In the genomic region with DNA sequence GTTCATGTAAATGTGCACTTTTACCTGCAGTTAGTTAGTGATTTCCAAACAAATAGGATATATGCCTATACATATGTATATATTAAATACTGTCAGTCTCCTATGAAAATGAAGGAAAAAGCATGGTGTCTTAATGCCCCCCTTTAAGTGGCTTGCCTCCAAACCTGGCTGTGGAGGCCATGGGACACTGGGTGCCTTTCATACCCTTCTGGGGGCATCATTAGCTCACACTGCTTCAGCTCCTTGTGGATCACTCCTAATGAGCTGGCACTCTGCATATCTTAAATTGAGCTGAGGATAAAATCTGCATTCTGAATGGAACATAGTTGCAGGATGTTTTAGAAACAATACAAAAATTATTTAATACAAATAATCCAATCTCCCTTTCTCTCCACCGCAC, we compare ENCODE assay signal across 17 mouse cellular contexts.
DNase-seq lines count a peak whose midpoint lies in the region; ATAC-seq and TF ChIP-seq lines count a peak whose summit lies in the region.
"Had no signal": no experiment of that assay in that cellular context is flagged by ENCODE, and none has a peak within 500 bp of the region (broad histone marks: within the 10 kb centered on the region; RNA-seq: fewer than 3 reads in every experiment).

No protein-coding gene starts in this region.

- TF ChIP-seq CTCF in forebrain, postnatal 0 days (IDR thresholded peaks at IDR 0.05; ENCODE audit: low read depth) = no peak
- TF ChIP-seq CTCF in layer of hippocampus, adult 2 months (conservative IDR thresholded peaks at IDR 0.05) = no peak
- no peak for TF ChIP-seq CTCF in brain, embryonic 14.5 days (IDR thresholded peaks at IDR 0.05; ENCODE audit: borderline replicate concordance, extremely low read depth, insufficient read depth, insufficient read length)

- H3K4me2 ChIP-seq in forebrain, embryonic 14.5 days (ENCODE audit: low read length) = no peak overlapping the region
- H3K4me2 ChIP-seq in forebrain, postnatal 0 days (ENCODE audit: low read depth) = no peak overlapping the region
- H3K4me2 ChIP-seq in hindbrain, embryonic 16.5 days (ENCODE audit: low read length) = no peak overlapping the region
- H3K4me2 ChIP-seq: embryonic facial prominence, embryonic 12.5 days had no signal

- 81% methylated on average over 1 of the region's 1 CpGs for WGBS in forebrain, embryonic 14.5 days
- WGBS in forebrain, postnatal 0 days = 89% methylated on average over 1 of the region's 1 CpGs
- 83% methylated on average over 1 of the region's 1 CpGs for WGBS in hindbrain, embryonic 16.5 days

- H3K9me3 ChIP-seq in forebrain, embryonic 14.5 days (replicated peaks; ENCODE audit: control insufficient read depth, low read length) = no peaks in the 10 kb centered on the region
- no peaks in the 10 kb centered on the region for H3K9me3 ChIP-seq in forebrain, postnatal 0 days (ENCODE audit: low read length)
- no peaks in the 10 kb centered on the region for H3K9me3 ChIP-seq in hindbrain, embryonic 16.5 days (ENCODE audit: control insufficient read depth, low read length)
- H3K9me3 ChIP-seq: embryonic facial prominence, embryonic 10.5 days; embryonic facial prominence, embryonic 12.5 days had no signal

- peaks cover 7% of the 10 kb centered on the region; the same call in 1 of the 2 replicates for H3K4me1 ChIP-seq in forebrain, embryonic 14.5 days (ENCODE audit: control insufficient read depth, insufficient read depth, low read length)
- no peaks in the 10 kb centered on the region for H3K4me1 ChIP-seq in forebrain, postnatal 0 days (ENCODE audit: insufficient read depth)
- H3K4me1 ChIP-seq in hindbrain, embryonic 16.5 days (ENCODE audit: control insufficient read depth, insufficient read depth, low read depth, low read length) = peaks cover 6% of the 10 kb centered on the region; the same call in 1 of the 2 replicates

- no peak for DNase-seq in forebrain, embryonic 14.5 days (ENCODE audit: low spot score)
- no peak for DNase-seq in forebrain, postnatal 0 days
- DNase-seq in layer of hippocampus, adult 2 months (ENCODE audit: low spot score in 2 of 2) = no peak
- DNase-seq in layer of hippocampus, adult 9-10 months (ENCODE audit: low spot score) = no peak
- peak; percentile 43 for DNase-seq in brain, embryonic 14.5 days (ENCODE audit: low read depth)
- DNase-seq: adrenal gland, adult 2 months; adrenal gland, postnatal 10 days; adrenal gland, postnatal 25 days; cerebellum, adult 11-12 months; cerebellum, adult 2 months; cerebellum, adult 9-10 months; cerebellum, postnatal 10 days; cerebellum, postnatal 25 days had no signal

- H3K27ac ChIP-seq in forebrain, embryonic 14.5 days (ENCODE audit: low read depth, low read length) = no peak overlapping the region
- no peak overlapping the region for H3K27ac ChIP-seq in forebrain, postnatal 0 days (ENCODE audit: low read depth, low read length)
- 0 out of 2 replicates have a peak overlapping the region, but pooled peaks have one; percentile 28 for H3K27ac ChIP-seq in layer of hippocampus, adult 2 months
- no peak overlapping the region for H3K27ac ChIP-seq in hindbrain, embryonic 16.5 days (ENCODE audit: low read depth, low read length)
- H3K27ac ChIP-seq: embryonic facial prominence, embryonic 10.5 days; embryonic facial prominence, embryonic 12.5 days had no signal

- H3K36me3 ChIP-seq in forebrain, embryonic 14.5 days (ENCODE audit: control insufficient read depth, insufficient read depth, low read length) = no peaks in the 10 kb centered on the region
- no peaks in the 10 kb centered on the region for H3K36me3 ChIP-seq in forebrain, postnatal 0 days (ENCODE audit: insufficient read depth)
- H3K36me3 ChIP-seq in hindbrain, embryonic 16.5 days (ENCODE audit: control insufficient read depth, insufficient read depth, low read length) = no peaks in the 10 kb centered on the region
- H3K36me3 ChIP-seq: embryonic facial prominence, embryonic 10.5 days; embryonic facial prominence, embryonic 12.5 days had no signal

- peak; percentile 61; the same call in 1 of the 2 replicates for ATAC-seq in forebrain, embryonic 14.5 days
- ATAC-seq in forebrain, postnatal 0 days = no peak
- ATAC-seq in hindbrain, embryonic 16.5 days = no peak; the same call in 1 of the 2 replicates
- ATAC-seq: forebrain, embryonic 16.5 days had no signal

- TF ChIP-seq POLR2A in brain, embryonic 14.5 days (IDR thresholded peaks at IDR 0.05; ENCODE audit: borderline replicate concordance, extremely low read depth, insufficient read depth, insufficient read length, poor library complexity, severe bottlenecking) = no peak

- no peaks in the 10 kb centered on the region for H3K27me3 ChIP-seq in forebrain, embryonic 14.5 days (replicated peaks; ENCODE audit: control insufficient read depth, insufficient read depth, low read length)
- H3K27me3 ChIP-seq in forebrain, postnatal 0 days (ENCODE audit: insufficient read depth, low read length) = no peaks in the 10 kb centered on the region
- H3K27me3 ChIP-seq in hindbrain, embryonic 16.5 days (replicated peaks; ENCODE audit: control insufficient read depth, insufficient read depth, low read length) = no peaks in the 10 kb centered on the region
- H3K27me3 ChIP-seq: embryonic facial prominence, embryonic 12.5 days had no signal

- no peak overlapping the region for H3K9ac ChIP-seq in forebrain, embryonic 14.5 days (ENCODE audit: low read length)
- H3K9ac ChIP-seq in forebrain, postnatal 0 days = no peak overlapping the region
- no peak overlapping the region for H3K9ac ChIP-seq in hindbrain, embryonic 16.5 days (ENCODE audit: low read depth, low read length)
- H3K9ac ChIP-seq: embryonic facial prominence, embryonic 12.5 days had no signal

- H3K4me3 ChIP-seq in forebrain, embryonic 14.5 days (ENCODE audit: low read depth, low read length) = no peak overlapping the region
- no peak overlapping the region for H3K4me3 ChIP-seq in forebrain, postnatal 0 days (ENCODE audit: low read depth, low read length)
- H3K4me3 ChIP-seq in layer of hippocampus, adult 2 months = no peak overlapping the region
- no peak overlapping the region for H3K4me3 ChIP-seq in hindbrain, embryonic 16.5 days (ENCODE audit: low read length)
- H3K4me3 ChIP-seq: embryonic facial prominence, embryonic 10.5 days; embryonic facial prominence, embryonic 12.5 days had no signal
